Mouse (Mus musculus) heart, embryonic 10.5 days (tissue): Measurements from ENCODE around the gene Nr5a2. TPM values are rescaled to one million over a fixed set of nuclear protein-coding genes. Genes with fewer than 3 reads are reported as not detected.

Experiments
- DNase-seq: peaks from one replicate; pipeline ENCODE4 v3.0.0-alpha.2; 2017; ENCODE audit warnings: low spot score
- H3K27ac ChIP-seq: fragments of 300-500 bp; sonication (generic); 2 replicates; pipeline ENCODE4 v1.5.1; 2016; ENCODE audit warnings: mild to moderate bottlenecking
- H3K27me3 ChIP-seq: fragments of 300-500 bp; sonication (generic); 2 replicates; pipeline ENCODE4 v1.6.1; 2016; ENCODE audit warnings: mild to moderate bottlenecking; ENCODE audit not compliant: poor library complexity, insufficient read depth, severe bottlenecking
- H3K36me3 ChIP-seq: fragments of 300-500 bp; sonication (generic); 2 replicates; pipeline ENCODE4 v1.6.1; 2016; ENCODE audit warnings: mild to moderate bottlenecking, moderate library complexity
- H3K4me1 ChIP-seq: fragments of 300-500 bp; sonication (generic); 2 replicates; pipeline ENCODE4 v1.6.1; 2016; ENCODE audit warnings: mild to moderate bottlenecking
- H3K4me3 ChIP-seq: fragments of 300-500 bp; sonication (generic); 2 replicates; pipeline ENCODE4 v1.5.1; 2016; ENCODE audit warnings: mild to moderate bottlenecking, moderate library complexity
- H3K9me3 ChIP-seq: fragments of 300-500 bp; sonication (generic); 2 replicates; pipeline ENCODE4 v1.6.1; 2016; ENCODE audit warnings: mild to moderate bottlenecking, moderate library complexity
- WGBS: fragments of 180-500 bp; shearing (Covaris S2); methylation state at CpG from one replicate; pipeline ENCODE4 v1.1.7; 2016; 5-methylcytosine and 5-hydroxymethylcytosine counted together
- polyA plus RNA-seq: library from polyadenylated mRNA; unstranded; fragments of >200 nt; fragmentation: Nextera tagmentation; extraction: Ambion mirVana; gene quantifications from 2 replicates; pipeline ENCODE4 v1.2.1, GENCODE M21; 2016

Nr5a2 gene
- 0.12 and 1.6 TPM in 2 replicates for polyA plus RNA-seq

DNA sequence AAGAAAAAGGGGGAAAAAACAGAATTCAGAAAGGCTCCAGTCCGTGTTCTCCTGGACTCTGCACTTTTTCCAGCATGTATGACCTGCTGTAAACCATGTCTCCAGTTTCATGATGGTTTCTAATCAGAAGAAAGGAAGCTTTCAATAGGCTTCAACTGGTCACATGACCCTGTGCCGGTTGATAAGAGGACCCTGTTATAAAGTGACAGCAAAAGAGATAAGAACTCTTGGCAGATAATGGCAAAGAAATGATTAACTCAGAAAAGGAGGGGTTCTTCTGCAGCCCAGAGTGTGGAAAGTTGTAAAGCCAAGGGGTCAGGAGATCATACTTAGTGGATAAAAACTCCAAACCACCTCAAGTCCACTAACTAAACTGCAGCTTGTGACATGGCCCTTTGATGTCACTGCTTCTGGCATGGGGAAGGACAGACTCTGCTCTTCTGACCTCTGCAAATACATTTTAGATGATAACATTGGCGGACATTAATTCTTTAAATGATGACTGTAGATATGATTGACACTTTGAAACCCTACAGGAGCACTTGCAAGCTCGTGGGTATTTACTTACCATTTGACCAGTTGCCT is at the start of gene Nr5a2:
Gene Nr5a2 (minus strand): TSS at position 21 of the 585 bp plus-strand sequence.
- 33% methylated on average over 4 of the region's 4 CpGs for WGBS
- H3K9me3 ChIP-seq: no peaks in the 10 kb centered on the region
- peaks cover 39% of the 10 kb centered on the region for H3K27me3 ChIP-seq
- no peak for DNase-seq
- no peaks in the 10 kb centered on the region for H3K36me3 ChIP-seq
- no peak within 1 kb of the TSS for H3K27ac ChIP-seq
- no peak within 1 kb of the TSS for H3K4me3 ChIP-seq
- peaks cover 19% of the 10 kb centered on the region for H3K4me1 ChIP-seq

DNA sequence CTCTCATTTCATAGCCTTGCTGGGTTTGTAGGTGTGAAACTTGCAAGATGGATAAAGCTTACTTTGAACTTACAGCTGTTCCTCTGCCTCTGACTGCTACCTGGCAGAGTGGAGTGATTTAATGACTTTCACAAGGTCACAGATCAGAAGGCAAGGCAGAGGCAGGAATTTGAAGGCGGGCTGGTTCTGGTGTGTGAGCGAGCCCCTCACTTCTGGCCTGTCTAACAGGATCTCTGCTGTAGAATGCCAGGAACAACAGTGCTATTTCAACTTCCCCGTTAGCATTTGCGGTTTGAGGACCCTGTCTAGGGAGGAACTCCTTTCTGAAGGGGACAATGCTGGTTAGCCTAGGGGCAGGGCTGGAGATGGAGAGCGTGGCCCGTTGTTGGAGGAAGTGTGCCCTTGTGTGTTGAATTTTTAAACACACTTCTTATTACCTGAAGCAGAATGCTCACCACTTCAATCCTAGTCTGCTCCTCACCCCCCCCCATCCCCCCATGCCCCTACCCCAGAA is 48.5 kb upstream of the Nr5a2 start:
- DNase-seq: no peak
- Histone ChIP-seq H3K27me3 (no peaks in the 10 kb centered on the region), H3K36me3 (no peaks in the 10 kb centered on the region), H3K9me3 (no peaks in the 10 kb centered on the region), H3K4me1 (peaks cover 9% of the 10 kb centered on the region; the same call in 1 of the 2 replicates), H3K27ac (no peak overlapping the region), H3K4me3 (no peak overlapping the region)
- WGBS: 57% methylated on average over 6 of the region's 6 CpGs

DNA sequence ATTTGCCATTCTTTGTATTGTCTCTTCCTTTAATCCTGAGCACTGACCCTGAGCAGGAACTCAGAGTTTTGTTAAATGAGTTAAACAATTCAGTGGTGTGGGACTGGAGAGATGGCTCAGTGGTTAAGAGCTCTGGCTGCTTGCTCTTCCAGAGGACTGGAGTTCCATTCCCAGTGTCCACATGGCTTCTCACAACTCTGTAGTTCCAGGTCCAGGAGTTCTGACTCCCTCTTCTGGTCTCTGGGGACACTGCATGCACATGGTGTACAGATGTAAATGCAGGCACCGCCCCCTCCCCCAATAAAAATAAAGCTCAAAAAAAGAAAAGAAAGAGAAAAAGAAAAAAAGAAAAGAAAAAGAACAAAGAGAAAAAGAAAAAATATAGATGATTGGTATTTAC is 43.6 kb upstream of the Nr5a2 start:
- Histone ChIP-seq H3K36me3 (0 out of 2 replicates have a peak, but pooled peaks cover 2% of the 10 kb centered on the region), H3K9me3 (no peaks in the 10 kb centered on the region), H3K4me1 (0 out of 2 replicates have a peak, but pooled peaks cover 2% of the 10 kb centered on the region), H3K27me3 (no peaks in the 10 kb centered on the region), H3K4me3 (no peak overlapping the region), H3K27ac (no peak overlapping the region)
- 89% methylated on average over 1 of the region's 1 CpGs for WGBS
- DNase-seq: no peak

DNA sequence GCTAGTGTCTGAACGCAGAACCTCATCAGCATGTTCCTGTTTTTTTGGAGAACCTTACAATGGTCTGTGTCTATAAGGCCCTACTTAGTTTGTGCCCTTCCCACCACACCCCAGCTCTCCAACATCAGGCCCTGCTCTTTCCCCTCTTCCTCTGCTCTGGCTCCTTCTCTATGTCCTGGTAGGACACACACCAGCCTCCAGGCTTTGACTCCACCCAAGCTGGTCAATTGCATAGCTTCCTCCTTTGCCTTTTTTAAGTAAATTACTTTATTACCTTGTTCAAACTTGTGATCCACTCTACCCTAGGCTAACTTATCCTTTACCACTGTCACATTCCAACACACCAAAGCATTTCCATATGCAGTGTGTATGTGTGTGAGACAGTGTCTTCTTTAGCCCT is 42.9 kb upstream of the Nr5a2 start:
- Histone ChIP-seq H3K4me3 (no peak overlapping the region), H3K27ac (no peak overlapping the region), H3K4me1 (no peaks in the 10 kb centered on the region), H3K27me3 (no peaks in the 10 kb centered on the region), H3K36me3 (0 out of 2 replicates have a peak, but pooled peaks cover 2% of the 10 kb centered on the region), H3K9me3 (no peaks in the 10 kb centered on the region)
- WGBS: 89% methylated on average over 1 of the region's 1 CpGs
- no peak for DNase-seq

DNA sequence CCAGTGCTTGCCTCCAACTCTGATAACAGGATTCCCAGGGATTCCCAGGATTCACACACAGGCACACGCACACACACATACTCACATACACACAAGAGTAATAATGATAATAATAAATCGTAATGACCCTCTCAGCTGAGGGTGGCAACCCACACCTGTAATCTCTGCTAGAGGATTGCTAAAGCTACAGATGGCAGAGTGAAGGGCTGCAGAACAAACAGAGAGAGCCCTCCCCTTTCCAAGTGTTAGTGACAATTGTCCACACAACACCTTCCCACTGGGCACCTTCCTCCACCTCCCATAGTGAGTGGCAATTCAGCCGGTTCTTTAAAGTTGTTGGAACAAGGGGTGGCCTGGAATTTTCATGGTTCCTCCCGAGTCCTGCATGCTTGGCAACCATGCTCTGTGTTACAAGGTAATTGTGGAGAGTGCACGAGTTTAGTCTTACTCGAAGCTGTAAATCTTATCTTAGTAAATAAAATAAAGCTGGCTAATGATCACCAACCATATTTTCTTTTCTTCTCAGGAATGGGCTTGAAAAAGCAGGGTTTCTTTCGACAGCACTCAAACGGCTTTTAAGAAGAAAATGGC is 31.6 kb upstream of the Nr5a2 start:
- 77% methylated on average over 8 of the region's 8 CpGs for WGBS
- no peak for DNase-seq
- H3K27ac ChIP-seq: no peak overlapping the region
- H3K4me3 ChIP-seq: no peak overlapping the region
- no peaks in the 10 kb centered on the region for H3K4me1 ChIP-seq
- no peaks in the 10 kb centered on the region for H3K9me3 ChIP-seq
- no peaks in the 10 kb centered on the region for H3K27me3 ChIP-seq
- H3K36me3 ChIP-seq: no peaks in the 10 kb centered on the region

DNA sequence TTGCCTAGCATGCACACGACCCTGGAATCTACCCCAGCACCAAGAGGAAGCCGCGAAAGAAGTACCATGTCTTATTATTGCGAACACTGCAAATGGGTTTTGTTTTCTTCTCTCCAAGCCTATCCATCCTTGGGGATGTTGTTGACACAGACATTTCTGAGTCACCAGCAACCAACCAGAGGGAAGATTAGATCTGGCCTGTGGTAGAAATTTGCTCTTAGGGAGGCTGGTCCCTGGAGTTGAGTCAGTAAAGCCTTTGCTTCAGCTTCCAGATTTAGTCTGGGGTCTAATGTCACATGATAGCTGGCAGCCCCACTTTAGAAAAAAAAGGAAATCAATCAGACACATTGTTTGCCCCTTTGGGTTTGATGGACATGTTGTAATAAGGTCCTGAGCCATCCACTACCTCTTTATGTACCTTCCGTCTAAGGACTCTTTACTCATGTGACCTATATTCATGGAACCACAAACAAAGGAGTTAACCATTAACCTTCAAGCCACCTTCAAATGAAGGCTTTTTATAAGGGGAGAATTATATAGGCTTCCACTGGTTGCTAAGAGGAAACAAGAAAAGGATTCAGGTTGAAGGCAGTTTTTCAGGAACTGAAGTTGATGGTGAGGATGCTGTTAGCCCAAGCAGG is 20.1 kb upstream of the Nr5a2 start:
- 68% methylated on average over 5 of the region's 5 CpGs for whole genome bisulfite sequencing
- H3K9me3 ChIP-seq: no peaks in the 10 kb centered on the region
- no peak overlapping the region for H3K27ac ChIP-seq
- no peak for DNase-seq
- H3K27me3 ChIP-seq: no peaks in the 10 kb centered on the region
- H3K36me3 ChIP-seq: no peaks in the 10 kb centered on the region
- H3K4me1 ChIP-seq: no peaks in the 10 kb centered on the region
- H3K4me3 ChIP-seq: no peak overlapping the region

DNA sequence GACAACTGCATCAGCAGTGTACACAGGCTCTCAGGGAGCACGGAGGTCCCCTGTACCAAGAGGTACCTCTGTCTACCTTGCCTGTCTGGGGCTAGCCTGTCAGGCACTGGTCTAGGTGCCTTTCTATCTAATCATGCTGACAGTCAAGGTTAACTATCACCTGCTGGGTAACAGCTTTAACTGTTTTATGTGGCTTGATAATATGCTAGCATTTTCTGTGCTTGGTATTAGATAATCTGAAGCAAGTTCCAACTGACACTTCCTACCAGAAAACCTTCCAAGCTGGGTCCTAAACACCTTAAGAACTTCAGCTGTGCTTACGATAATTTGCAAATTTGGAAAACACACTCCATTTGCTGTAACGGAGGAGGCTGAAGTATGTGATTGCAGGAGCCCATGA is 17.6 kb upstream of the Nr5a2 start:
- Histone ChIP-seq H3K4me1 (no peaks in the 10 kb centered on the region), H3K36me3 (no peaks in the 10 kb centered on the region), H3K27ac (no peak overlapping the region), H3K27me3 (no peaks in the 10 kb centered on the region), H3K4me3 (no peak overlapping the region), H3K9me3 (no peaks in the 10 kb centered on the region)
- no peak for DNase-seq
- 66% methylated on average over 3 of the region's 3 CpGs for WGBS

DNA sequence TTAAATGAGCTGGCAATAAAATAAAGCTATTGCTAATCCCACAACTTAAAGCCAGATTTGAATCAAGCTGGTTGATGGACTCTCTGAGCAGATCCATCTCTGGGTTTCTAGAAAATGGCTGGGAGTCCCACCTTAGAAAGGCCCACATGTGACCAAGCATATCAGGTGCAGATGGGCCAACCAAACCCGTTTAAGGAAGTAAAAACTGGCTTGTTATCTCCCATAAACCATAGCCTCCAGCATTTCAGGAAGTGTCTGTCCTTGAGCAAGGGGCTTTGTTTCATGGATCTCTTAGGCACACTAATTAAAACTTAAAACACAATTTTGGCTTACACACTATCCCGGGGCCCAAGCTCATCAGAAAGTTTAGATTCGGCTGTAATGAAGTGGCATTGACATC is 13.8 kb upstream of the Nr5a2 start:
- no peak overlapping the region for H3K27ac ChIP-seq
- WGBS: 80% methylated on average over 3 of the region's 3 CpGs
- H3K36me3 ChIP-seq: no peaks in the 10 kb centered on the region
- H3K9me3 ChIP-seq: no peaks in the 10 kb centered on the region
- no peak overlapping the region for H3K4me3 ChIP-seq
- H3K27me3 ChIP-seq: no peaks in the 10 kb centered on the region
- no peak for DNase-seq
- no peaks in the 10 kb centered on the region for H3K4me1 ChIP-seq

DNA sequence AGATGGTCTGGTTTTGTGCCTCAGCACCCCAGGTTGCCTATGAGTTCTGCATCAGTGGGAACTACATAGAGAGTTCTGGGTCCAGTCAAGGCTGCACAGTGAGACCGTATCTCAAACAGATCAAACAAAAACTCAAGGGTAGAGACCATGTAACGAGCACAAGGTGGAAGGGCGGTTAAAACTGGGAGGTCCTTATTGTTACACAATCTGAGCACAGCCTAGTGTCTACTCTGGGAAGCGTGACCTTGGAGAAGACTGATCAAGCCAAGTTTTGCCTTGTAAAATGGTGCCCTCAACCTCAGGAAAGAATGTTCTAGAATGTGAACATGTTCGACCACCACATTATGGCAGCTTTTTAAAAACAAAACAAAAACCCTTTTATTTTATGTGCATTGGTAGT is 12.8 kb upstream of the Nr5a2 start:
- no peak overlapping the region for H3K27ac ChIP-seq
- no peaks in the 10 kb centered on the region for H3K9me3 ChIP-seq
- 85% methylated on average over 5 of the region's 5 CpGs for WGBS
- no peaks in the 10 kb centered on the region for H3K27me3 ChIP-seq
- DNase-seq: no peak
- H3K4me3 ChIP-seq: no peak overlapping the region
- H3K36me3 ChIP-seq: no peaks in the 10 kb centered on the region
- no peaks in the 10 kb centered on the region for H3K4me1 ChIP-seq

DNA sequence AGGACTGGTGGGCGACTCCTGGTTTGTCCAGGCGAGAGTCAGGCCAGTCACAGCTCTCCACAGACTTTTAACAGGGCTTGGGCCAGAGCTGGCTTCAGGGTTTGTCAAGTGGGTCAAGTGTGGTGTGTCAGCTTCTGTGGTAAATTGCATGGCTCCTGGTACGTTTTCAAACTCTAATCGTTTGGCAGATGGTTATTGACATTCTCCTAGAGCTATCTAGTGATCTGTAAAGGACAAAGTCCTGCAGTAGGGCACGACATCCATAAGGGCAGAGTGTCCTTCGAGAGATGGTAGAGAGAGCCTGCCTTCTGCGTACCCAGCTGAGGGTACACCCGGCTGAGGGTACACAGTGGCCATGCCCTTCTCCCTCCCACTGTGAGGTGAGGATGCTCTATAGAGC is 10.7 kb upstream of the Nr5a2 start:
- H3K4me1 ChIP-seq: no peaks in the 10 kb centered on the region
- 82% methylated on average over 8 of the region's 8 CpGs for WGBS

DNA sequence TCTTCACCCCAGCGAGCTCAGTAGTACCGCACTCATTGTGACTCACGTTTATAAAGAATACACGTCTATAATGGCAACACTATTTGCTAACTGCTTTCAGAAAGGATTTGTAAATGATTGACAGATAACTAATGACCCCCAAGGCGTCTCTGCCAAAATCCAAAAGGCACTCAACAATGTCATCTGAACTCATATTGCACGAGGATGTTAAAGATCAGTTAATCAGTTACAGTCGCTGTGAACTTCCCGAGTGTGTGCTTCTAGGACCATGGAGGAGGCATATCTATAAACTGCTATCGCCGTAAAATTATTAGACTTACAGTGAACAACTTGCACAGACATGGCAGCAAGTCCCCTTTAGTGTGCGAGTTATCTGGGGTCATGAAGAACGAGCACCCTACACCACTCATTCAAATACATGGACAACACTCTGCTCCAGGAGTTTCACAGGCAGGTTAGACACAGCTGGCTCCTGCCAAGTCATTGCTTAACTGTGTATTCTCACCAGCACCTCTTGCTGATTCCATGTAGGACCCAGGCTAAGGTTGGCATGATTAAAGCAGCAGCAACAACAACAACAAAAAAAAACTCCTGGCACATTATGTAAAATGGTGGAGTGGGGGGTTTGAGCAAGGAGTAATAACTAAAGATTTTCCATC is 6.6 kb upstream of the Nr5a2 start:
- Histone ChIP-seq H3K36me3 (no peaks in the 10 kb centered on the region), H3K4me1 (no peaks in the 10 kb centered on the region), H3K4me3 (no peak overlapping the region), H3K27me3 (no peaks in the 10 kb centered on the region), H3K9me3 (no peaks in the 10 kb centered on the region), H3K27ac (no peak overlapping the region)
- no peak for DNase-seq
- WGBS: 79% methylated on average over 12 of the region's 12 CpGs

More for the DNA sequence above, 10.7 kb upstream of the Nr5a2 start:
- DNase-seq: no peak
- no peaks in the 10 kb centered on the region for H3K27me3 ChIP-seq
- H3K9me3 ChIP-seq: no peaks in the 10 kb centered on the region
- no peaks in the 10 kb centered on the region for H3K36me3 ChIP-seq
- no peak overlapping the region for H3K27ac ChIP-seq
- no peak overlapping the region for H3K4me3 ChIP-seq

DNA sequence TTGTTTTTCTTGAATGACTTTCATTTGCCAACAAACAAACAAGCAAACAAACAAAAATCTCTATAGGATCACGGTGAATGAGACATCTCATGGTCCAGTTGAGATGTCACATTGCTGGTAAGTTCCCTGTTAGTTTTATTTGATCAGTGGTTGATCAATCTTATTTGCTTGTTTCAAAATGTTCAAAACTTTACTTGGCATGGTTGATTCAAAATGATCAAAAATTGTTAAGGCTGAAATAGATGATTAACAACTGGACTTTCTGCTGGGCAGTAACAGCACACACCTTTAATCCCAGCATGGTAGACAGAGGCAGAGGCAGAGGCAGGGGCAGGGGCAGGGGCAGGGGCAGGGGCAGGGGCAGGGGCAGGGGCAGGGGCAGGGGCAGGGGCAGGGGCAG is 757 bp downstream of the Nr5a2 start:
- 72% methylated on average over 1 of the region's 1 CpGs for WGBS
- no peak for DNase-seq
- no peak overlapping the region for H3K27ac ChIP-seq
- H3K27me3 ChIP-seq: peaks cover 50% of the 10 kb centered on the region
- no peak overlapping the region for H3K4me3 ChIP-seq
- H3K4me1 ChIP-seq: peaks cover 19% of the 10 kb centered on the region
- H3K9me3 ChIP-seq: no peaks in the 10 kb centered on the region
- no peaks in the 10 kb centered on the region for H3K36me3 ChIP-seq

DNA sequence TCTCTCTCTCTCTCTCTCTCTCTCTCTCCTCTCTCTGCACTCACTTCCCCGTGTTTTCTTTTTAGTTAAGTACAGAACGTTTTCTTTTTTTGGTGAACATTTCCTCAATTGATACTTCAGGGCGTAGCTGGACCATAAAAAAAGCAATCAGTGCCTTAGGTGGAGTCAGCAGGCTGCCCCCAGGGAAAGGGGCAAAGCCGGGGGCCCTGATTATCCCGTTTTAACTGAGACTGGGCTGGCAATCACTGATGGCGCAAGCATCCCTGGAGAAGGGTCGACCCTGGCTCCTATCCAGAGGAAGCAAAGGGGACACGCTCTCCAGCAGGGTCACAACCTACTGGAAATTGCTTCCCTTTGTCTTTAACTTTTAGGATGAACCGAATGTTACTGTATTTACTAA is 1.6 kb downstream of the Nr5a2 start:
- H3K4me3 ChIP-seq: peak overlapping the region; percentile 45
- DNase-seq: no peak
- H3K9me3 ChIP-seq: no peaks in the 10 kb centered on the region
- H3K27ac ChIP-seq: no peak overlapping the region
- H3K36me3 ChIP-seq: no peaks in the 10 kb centered on the region
- H3K27me3 ChIP-seq: peaks cover 57% of the 10 kb centered on the region
- H3K4me1 ChIP-seq: peaks cover 19% of the 10 kb centered on the region
- WGBS: 4% methylated on average over 9 of the region's 9 CpGs
